Mouse (Mus musculus) granulocyte monocyte progenitor cell, adult 5-6 weeks (primary cell): Measurements from ENCODE around the gene Kirrel3. TPM values are rescaled to one million over a fixed set of nuclear protein-coding genes. Genes with fewer than 3 reads are reported as not detected.

Experiments
- ATAC-seq: replicated peaks from 2 replicates; pipeline ENCODE4 v1.8.0; 2016; ENCODE audit warnings: mild to moderate bottlenecking, moderate TSS enrichment, inconsistent platforms; ENCODE audit not compliant: poor library complexity, severe bottlenecking
- total RNA-seq, 2 experiments: library from RNA; stranded (forward) in 1 of 2; stranded (reverse) in 1 of 2; fragments of 200-712, 200-1000 nt in 1 of 2; fragments of >200 nt in 1 of 2; fragmentation: Nextera tagmentation in 1 of 2; gene quantifications; 2 replicates each; pipeline ENCODE4 v1.2.3; 2014 to 2017

Kirrel3 gene
- total RNA-seq, 2 experiments from 2014 or later: not detected

DNA sequence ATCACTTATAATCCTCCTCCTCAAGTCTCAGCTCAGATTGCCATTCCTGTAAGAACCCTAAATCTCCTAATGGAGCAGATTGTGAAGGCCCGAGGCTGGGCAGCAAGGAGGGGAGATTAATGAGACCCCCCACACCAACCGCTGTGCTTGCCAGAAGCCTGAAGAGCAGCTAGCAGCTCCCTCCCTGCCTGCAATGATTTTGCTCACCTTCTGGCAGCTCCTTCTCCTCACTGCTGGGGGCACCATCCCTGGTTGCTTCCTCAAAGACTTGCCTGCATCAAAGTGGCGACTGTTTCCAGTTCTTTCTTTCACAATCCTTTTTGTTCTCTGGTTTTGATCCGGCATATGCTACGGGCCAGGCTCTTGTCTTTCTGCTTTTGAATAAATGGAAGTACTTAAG lies 253.7 kb downstream of the Kirrel3 start:
- ATAC-seq: no peak

DNA sequence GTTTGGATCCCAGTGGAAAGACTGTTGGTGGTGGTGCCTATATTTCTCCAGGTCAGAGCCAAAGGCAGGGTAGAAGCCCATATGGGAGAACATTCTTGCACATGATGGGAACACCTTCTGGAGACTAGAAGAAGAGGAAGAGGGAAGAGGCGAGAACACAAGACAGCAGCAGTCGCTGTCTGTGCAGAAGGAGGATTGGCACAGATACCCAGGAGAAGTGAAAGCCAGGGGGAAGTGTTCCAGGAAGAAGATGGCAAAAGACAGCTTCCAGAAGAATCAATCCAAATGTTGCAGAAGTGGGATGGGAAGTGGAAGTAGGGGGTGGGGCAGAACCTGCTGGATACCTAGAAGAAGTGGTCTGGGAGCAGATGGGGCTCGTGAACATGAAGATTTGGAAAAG lies 255.1 kb downstream of the Kirrel3 start:
- no peak for ATAC-seq

DNA sequence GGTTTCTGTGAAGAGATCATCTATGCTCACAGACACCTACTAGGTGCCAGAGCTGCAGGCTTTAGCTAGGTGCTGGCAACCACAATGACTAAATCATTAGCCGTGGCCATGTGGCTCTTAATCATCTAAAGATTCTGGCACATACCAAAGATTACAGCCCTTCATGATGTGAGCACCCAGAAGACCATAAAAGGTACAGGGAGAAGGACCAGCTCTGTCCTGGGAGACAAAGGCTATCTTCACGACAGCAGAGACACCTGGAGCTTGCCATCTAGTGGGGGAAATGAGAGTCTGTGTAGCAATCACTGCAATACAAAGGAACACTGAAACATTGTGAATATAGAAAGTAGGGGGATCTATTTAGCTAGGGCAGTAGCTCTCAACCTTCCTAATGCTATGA lies 262.3 kb downstream of the Kirrel3 start:
- no peak for ATAC-seq

DNA sequence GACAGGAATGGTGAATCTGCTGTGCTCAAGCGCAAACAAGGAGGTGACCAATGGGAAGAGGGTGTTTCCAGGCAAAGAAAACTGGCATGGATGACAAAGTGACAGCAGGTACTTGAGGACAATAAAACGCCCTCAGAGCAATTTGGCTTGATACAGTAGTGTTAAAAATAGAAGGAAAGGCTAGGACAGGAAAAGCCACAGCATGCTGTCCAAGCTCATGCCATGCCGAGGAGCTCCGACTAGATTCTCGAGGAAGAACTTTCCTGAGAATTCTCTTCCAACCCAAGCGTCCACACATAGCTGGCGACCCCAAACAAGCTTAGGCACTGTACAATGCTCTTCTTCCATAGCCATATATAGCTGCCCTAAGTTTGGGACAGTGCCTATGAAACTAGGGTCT lies 263.5 kb downstream of the Kirrel3 start:
- ATAC-seq: no peak

DNA sequence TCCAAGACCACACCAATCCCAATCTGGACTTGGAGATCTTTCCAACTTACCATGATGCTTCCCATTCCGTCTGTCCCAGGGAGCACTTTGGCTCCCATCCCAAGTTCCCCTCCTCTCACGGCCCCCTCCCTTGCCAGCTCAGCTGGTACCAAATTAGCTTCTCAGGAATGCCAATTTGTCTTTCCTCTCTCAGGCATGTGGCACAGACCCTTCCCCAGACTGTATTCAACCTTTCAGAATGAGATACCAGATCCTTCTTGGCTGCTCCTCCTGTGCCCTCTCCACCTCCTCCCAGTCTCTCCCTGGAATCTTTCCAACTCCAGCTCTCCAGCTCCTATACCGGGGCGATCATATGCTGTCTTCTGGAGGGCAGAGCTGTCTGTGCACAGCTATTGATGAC lies 264.2 kb downstream of the Kirrel3 start:
- no peak for ATAC-seq

DNA sequence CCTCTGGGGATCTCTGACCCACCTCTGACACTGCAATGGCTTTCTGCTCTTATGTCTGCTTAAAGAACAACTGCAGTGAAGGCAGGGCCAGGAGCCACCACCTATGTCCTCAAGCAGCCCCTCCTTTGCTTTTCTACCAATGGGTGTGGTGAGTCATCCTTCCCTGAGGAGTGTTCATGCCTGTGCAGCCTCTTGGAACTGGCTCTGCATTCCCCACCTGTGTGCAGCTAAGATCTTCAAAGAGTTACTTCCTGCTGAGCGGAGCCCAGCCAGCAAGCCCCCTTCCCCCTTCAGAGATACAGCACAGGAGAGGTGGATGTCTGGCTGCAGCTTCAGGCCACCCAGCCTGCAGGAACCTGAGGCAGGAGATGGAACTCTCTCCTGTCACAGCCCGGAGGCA lies 265.2 kb downstream of the Kirrel3 start:
- ATAC-seq: no peak

DNA sequence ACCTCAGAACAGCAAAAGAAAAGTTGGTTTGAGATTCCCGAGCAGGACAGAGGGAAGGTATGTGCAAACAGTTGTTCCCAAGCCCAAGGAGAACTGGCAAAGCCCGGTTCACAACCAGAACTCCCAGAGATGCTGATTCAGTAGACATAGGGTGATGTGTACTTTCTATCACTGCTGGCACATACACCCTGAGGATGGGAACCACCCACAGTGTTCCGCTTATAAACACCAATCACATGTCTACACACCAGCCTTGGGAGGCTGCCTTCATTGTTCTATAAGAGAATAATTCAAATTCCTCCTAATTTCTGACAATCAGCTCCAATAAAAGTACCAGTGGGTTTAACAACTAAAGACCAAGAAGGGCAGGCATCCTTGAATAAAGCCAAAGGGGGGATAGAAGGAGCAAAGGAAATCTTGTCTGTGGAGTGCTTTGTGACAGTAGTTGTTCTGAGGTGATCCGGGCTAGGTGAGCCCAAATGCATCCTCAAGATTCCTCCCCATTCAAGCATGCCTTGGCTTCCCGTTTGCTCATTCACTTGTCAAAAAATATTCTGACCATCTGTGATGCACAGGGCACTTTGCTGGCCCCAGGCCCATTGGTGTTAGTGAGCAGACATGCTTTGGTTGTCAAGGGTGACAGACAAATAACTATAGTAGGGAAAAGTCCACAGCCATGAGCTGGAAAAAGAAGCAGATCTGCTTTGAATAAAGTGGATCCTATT lies 266.5 kb downstream of the Kirrel3 start:
- ATAC-seq: no peak

DNA sequence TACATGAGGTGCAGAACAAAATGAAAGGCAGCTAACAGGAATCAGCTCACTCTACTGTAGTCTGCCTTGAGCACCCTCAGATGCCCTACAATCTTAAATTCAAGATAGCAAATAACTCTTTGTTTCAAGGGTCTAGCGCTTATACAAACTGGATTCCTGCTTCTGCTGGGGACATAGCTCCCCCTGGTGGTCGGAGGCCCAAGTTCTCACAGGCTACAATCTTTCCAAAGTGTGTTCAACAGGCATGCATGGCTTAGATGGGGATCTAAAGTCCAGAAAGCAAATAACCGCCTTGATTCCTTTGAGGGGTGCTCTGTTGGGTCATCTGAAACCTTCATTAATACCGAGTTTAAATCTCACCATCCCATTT lies 267.1 kb downstream of the Kirrel3 start:
- no peak; the same call in 1 of the 2 replicates for ATAC-seq

DNA sequence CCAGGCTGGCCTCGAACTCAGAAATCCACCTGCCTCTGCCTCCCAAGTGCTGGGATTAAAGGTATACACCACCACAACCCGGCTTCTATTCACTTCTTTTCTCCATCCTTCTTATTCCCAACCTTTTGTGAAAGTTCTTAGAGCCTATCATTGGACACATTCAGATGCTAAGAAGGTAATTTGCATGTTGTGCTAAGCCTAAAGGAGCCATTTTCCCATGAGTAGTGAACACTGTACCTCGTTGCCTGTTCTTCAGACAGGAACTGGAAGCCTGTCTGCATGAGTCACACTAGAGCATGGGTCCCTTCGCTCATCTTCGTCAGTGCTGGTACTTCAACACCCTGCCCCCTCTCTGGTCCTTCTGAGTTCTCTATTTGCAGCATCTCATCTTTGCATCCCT lies 268.2 kb downstream of the Kirrel3 start:
- ATAC-seq: no peak

DNA sequence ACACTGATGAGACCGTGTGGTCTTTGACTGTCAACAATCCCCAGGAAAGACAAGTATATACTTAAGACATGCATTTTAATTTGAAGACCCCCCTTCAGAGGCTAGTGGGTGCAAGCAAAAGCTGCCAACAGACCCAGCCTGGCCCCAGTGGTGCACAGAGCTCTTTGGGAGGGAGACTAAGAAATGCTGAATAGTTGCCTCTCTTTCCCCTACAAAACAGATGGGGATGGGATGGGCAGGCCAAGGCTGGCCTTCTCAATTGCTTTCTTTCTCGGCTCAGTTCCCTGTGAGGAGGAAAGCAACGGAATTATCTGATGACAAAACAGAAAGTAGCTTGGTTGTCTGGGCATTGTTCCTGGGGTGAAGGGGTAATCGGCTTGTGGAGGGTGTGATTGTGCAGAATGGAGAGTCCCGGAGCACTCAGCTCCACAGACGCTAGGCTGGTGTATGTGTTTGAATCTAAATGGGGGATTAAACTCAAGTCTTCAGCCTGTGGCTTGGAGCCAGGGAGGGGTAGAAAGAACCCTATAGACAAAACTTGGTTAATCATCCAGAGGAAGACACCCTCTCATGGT lies 268.9 kb downstream of the Kirrel3 start:
- ATAC-seq: no peak

DNA sequence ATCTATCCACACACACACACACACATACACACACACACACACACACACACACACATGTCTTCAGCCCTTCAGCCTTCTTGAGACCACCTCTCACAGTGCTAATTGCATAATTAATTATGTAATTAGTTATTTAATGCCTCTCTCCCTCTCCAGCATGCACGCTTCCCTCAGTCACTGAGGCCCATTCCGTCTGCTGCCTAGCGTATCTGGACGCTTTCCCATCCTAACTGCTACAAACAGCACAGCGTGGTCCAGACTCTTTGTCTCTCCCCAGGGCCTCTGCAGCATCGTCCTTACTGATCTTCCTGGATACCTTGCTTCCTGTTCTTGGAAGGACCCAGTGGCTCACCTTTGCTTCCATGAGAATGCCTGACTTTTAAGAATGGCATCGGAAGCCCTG lies 270.4 kb downstream of the Kirrel3 start:
- ATAC-seq: no peak

DNA sequence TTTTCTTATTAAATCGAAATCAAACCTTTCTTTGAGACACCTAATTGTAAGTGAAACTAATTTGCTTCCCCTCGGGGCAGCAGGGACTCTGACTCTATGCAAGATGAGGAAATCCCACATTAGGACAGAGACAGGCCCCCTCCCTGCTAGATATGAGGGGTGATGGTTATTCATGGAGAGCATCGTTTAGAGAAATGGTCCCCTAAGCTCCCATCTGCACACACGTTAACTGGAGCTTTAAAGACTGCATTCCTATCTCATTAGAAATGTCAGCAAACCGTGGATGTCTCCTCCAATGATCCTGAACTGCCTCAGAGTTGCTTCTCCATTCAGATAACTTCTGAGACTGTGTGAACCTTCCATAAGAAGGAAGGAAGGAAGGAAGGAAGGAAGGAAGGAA lies 273.2 kb downstream of the Kirrel3 start:
- no peak for ATAC-seq

DNA sequence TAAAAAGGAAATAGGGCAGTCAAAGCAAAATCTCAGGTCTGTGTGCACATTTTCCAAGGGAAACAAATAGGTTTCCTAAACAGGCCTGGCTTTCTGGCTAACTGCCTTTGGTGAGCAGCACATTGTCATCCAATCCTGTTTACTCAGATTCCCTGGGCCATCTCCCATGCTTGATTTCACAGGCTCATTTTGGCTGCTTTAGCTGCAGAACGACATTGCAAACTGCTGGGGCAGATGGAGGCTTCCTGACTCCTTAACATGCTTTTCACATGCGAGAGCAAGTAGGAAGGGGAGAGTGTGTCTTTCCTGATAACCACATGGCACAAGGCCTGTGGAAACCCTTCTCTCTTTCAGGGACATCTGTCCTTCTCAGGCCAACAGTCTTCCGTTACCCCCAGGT lies 274.8 kb downstream of the Kirrel3 start:
- no peak for ATAC-seq

DNA sequence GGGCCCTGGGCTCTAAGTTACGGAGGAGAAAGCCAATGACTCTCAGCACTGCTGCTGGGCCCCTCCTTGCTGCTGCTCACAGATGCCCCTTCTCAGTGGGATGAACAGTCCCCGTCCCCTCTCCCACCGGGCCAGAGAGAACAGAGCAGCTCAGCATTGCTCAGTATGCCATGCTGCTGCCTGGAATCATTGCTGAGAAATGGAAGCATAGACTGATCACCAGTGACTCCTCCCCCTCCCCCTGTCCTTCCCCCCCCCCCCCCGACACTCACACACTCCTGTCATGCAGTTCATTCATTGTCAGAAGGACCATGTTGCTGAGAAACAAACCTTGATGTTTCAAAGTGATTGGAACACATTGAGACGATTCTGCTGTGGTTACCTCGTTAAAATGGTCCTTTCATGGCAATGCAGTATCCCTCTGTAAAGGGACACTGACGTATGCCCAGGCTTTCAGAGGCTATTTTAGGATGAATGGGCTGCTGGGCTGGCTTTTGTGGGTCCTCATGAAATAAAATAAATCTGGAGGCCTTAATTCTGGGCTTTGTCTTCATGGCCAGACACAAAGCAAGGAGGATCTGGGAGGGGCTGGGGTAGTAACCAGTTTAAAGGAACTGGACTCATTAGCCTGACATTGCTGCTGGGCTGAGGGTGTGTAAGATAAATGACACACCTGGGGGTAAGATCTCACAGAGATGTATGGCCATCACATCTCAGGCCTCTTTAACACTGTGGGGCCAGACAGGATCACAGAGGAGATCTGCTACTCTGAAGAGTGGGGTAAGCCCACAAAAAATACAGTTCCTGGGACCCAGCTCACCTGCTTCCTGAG lies 281.3 kb downstream of the Kirrel3 start:
- ATAC-seq: no peak

DNA sequence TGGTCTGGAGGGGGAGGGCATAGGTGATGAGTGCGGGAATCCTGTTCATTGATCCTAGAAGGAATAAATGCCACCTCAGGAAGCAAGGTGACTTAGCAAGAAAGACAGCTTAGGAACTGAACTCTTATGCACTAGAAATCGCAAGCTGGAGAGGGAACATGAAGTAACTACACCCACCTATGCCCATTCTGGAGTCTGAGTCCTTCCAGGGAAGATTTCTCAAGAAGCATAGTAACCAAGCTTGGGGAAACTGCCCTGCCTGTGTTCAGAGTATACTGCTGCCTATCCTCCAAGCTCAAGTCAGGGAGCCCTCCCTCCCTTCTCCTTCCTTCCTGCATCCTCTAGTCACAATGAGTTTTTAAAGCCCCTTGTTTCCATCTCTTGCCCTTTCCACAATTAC lies 283.3 kb downstream of the Kirrel3 start:
- ATAC-seq: no peak

DNA sequence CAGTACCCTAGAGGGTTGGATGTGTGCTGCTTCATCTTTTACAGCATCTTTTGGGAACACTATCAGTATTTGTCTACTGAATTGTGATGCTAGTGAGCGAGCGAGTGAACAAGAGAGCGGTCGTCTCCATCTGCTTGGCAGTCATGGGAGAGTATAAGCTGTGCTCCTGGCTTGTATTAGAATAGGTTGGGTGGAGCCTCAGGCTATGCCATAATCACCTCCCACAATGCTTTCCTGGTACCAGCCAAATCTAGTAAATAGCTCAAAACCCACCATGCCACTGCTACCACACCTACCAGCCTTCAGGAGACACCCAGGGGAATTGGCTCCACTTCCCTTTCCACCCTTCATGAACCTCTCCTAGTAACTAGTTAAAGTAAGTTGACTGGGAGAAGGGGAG lies 285.3 kb downstream of the Kirrel3 start:
- no peak for ATAC-seq

DNA sequence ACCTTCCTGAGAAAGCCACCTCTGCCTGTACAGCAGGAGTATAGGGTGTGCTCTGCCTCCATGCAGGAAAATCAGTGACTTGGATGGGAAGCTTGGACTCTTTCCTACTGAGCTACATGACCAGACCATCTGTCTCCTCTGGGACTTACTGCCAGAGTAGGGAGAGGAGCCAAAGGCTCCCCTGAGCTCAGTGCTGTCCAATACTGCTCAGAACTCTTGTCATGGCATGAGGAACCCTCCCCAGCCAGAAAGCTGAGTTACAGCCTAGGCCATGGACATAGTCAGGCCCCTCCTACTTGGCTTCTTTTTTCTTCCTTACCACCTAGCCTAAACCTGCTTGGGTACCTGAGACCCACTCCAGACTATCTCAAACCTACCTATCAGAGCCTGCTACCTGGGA lies 285.7 kb downstream of the Kirrel3 start:
- no peak for ATAC-seq

DNA sequence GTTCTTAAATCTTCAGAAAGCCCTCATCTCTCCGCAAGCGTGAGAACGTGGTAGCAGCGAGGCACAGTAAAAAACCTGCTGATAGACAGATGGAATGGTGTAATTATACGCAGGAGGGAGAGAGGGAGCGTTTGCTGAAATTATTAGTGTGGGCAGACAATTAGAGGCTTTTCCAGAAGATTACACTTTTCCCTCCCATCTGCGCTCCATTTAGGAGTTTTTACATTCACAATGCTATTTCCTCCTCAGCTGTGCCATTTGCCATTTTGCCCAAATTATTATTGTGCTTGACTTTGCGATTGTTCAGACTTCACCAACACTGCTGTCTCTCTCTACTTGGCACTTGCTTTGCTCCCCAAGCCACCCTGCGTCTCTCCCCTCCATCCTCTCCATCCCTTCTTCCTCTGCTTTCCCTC lies 286.3 kb downstream of the Kirrel3 start:
- no peak for ATAC-seq

DNA sequence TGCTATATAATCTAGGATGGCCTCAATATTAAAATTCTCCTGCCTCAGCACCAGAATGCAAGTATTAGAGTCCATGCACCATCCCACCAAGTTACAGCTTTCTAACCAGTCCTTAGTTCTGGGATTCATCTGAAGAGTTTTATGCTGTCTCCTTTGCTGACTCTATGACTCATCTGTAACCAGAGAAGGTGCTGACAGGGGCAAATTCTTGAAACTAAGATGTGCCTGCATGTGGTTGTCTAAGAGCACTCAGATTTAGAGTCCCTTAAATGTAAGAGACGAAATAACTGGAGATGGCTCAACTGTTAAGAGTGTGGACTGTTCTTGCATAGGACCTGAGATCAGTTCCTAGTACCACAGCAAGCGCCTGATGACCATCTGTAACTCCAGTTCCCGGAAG lies 295.7 kb downstream of the Kirrel3 start:
- ATAC-seq: no peak

DNA sequence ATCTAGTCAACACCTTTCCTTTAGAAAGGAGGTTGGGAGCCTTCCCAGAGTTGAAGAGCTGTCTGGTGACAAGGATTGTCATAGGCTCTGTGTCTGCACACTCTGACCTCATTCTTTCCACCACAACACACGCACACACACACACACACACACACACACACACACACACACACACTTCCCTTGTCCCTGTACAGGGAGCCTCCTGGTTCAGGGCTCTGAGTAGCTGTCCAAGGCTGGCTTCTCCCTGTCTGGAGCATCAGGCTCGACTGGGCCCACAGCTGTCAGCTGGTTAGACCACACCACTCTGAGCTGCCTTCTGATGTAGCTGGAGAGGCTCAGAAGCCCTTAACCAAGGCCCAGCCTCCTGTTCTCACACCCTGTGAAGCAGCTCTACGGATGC lies 302.2 kb downstream of the Kirrel3 start:
- ATAC-seq: no peak

DNA sequence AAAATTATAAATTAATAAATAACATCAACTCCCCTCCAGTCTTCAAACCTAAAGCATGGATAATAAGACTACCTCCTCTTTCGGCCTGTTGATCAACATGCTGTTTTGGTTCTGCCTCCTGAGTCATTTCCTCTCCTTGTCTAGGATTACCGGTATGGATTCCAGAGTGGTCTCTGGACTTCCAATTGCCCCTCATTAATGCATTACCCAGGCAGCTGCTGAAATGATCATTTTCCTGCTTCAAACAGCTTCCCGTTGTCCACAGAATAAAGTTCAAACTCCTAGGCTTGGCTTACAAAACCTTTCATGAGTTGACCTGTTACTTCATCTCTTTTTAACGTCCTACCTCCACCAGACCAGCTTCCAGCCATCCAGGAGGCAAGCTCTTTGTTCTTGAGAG lies 309.5 kb downstream of the Kirrel3 start:
- no peak for ATAC-seq
